Mouse (Mus musculus) liver, postnatal 0 days (tissue): ENCODE measurements around the gene Rnf144b.

Experiments used
- CTCF ChIP-seq: sonication (generic); IDR thresholded peaks from 2 replicates; pipeline ENCODE4 v1.5.1; 2016; ENCODE audit warnings: antibody characterized with exemption, low read depth
- EP300 ChIP-seq: IDR thresholded peaks from 2 replicates; pipeline ENCODE4 v1.6.1; 2016; ENCODE audit warnings: antibody characterized with exemption, low read depth, mild to moderate bottlenecking

DNA sequence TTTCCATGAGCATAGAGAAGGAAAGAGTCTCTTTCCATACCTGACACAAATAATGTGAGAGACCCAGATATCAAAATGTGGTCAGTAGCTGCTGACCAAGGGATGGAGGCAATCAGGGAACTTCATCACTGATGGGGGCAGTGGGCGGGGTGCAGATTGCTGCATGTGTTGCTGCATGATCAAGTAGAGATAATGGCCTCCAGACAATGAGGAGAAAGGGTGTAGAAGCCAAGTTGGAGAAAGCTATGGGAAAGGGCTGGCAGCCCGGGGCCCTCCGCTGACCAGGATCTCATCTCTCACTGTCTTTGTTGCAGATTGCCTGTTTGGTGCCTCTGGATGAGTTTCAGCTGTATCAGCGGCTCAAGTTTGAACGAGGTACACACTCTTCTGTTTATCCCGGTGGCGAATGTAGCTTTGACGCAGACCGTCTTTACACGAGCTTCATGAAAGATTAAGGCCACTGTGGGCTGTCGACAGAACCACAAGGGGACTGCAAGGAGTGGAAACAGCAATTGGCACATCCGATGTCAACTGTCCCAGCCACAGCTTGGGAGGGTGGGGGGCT lies 106.3 kb downstream of the Rnf144b start:
- TF ChIP-seq EP300 (no peak), CTCF (no peak)
